Mouse (Mus musculus) effector memory CD4-positive, alpha-beta T cell, adult 5 months (primary cell): ENCODE measurements around the gene Ppih. TPM values are rescaled to one million over a fixed set of nuclear protein-coding genes. Genes with fewer than 3 reads are reported as not detected.

Experiments used
- polyA plus RNA-seq: library from polyadenylated mRNA; unstranded; fragments of 100-300 nt; shearing (Covaris generic); gene quantifications from one replicate; pipeline ENCODE4 v1.2.1, GENCODE M21; 2017

Ppih gene
- 21.9 TPM for polyA plus RNA-seq

DNA sequence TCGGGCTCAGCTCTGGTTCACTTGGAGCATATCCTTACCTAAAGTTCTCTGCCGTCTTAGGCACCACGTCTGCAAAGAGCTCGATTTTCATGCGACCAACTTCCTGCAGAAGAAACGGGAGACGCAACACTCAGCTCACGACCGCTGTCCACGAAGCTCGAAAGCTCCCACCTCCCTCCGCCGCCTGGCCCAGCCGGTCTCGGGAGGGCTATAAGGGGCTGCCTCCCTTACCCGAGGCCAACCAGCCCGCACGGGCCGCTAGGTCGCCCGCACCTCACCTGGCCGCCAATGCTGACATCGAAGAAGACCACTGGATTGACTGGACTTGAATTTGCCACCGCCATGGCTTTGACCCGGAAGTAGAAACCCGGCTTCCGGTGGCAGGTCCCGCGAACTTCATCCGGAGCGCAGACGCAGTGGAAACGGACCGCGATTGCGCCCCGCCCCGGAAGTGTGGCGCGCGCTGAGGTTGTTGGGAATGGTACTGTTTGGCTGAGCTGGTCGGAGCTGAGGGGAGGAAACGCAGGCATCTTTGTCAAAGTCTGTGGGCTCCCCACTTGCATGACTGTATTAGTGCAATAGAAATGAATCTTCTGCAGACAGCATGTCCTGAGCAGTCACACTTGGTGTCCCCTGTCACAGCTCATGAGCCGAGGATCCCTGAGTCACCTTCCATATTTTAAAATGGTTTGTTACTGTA lies at the start of gene Ppih:
Gene Ppih (minus strand): TSS at position 416 of the 700 bp plus-strand sequence.

DNA sequence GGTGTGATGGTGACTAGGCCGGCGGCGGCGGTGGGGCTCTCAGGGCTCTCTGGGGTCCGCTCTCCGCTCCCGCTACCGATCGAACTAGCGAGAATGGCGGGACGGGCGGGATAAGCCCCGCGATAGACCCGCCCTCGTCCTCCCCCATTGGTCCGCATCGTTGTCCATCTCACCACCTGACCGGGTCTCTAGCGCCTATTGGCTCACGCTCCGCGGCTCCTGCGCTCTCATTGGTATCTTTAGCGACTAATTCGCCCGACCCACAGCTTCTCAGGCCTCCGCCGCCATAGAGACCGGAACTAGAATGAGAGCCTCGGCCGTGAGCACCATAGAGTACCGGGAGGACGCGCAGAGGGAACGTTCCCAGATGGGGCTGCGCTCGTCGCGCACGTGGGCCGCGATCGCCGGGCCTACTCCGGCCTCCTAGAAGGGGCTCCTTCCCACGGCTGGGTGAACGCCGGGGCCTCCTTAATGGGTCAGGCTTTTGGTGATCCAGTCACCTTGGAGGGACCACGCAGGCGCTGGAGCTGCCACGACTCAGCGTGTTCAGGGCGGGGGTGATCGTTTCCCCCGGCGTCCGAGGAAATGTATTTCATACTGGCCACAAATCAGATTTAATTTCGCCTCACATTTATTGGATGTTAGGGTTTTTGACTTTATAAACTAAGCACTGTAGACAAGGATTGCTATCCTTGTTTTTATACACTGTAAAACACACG lies 25.8 kb downstream of the Ppih start, which contains the start of gene Ybx1:
Gene Ybx1 (minus strand): TSS at position 190 of the 719 bp plus-strand sequence.

GRCm38 (mm10) chr4:119255351-119255750 lies 65.0 kb downstream of the Ppih start, which contains the start of gene Cldn19:
Gene Cldn19, plus strand, starts transcription at chr4:119255414.

Other genes with a start within 250 kb of the Ppih start
- gene Slc2a1, start 211.8 kb downstream of the Ppih start, polyA plus RNA-seq, result 84.2 TPM
- 0.81 TPM for gene Zfp691, start 146.4 kb downstream of the Ppih start, polyA plus RNA-seq
- gene Ermap, start 130.5 kb downstream of the Ppih start, polyA plus RNA-seq, result 0.97 TPM
- gene Svbp, start 125.2 kb downstream of the Ppih start, polyA plus RNA-seq, result 30.4 TPM
- 0.30 TPM for gene Tmem269, start 102.3 kb downstream of the Ppih start, polyA plus RNA-seq
- 10.7 TPM for gene AU022252, start 87.8 kb downstream of the Ppih start, polyA plus RNA-seq
- 2.7 TPM for gene P3h1, start 87.6 kb downstream of the Ppih start, polyA plus RNA-seq
- not detected for gene Cldn19, start 65.1 kb downstream of the Ppih start, polyA plus RNA-seq
- 441 TPM for gene Ybx1, start 25.9 kb downstream of the Ppih start, polyA plus RNA-seq
- gene Ccdc30, start 95.0 kb upstream of the Ppih start, polyA plus RNA-seq, result 1.6 TPM
- gene Ppcs, start 101.9 kb upstream of the Ppih start, polyA plus RNA-seq, result 11.3 TPM
- gene Zmynd12, start 102.3 kb upstream of the Ppih start, polyA plus RNA-seq, result not detected
- 1.4 TPM for gene Rimkla, start 172.1 kb upstream of the Ppih start, polyA plus RNA-seq
- gene Foxj3, start 216.5 kb upstream of the Ppih start, polyA plus RNA-seq, result 57.3 TPM
- gene Frg2f1, start 219.0 kb upstream of the Ppih start, polyA plus RNA-seq, result 2.1 TPM